Mouse (Mus musculus) intestine, embryonic 16.5 days (tissue): ENCODE results near the gene Fez1. TPM values are rescaled to one million over a fixed set of nuclear protein-coding genes. Genes with fewer than 3 reads are reported as not detected.

Experiments used
- ATAC-seq: fragments of 200-750 bp; cut with Nextera tagmentation; 2 replicates; pipeline ENCODE4 v1.8.0; 2017; ENCODE audit warnings: moderate TSS enrichment, moderate library complexity
- H3K27ac ChIP-seq: fragments of 300-500 bp; sonication (generic); 2 replicates; pipeline ENCODE4 v1.5.1; 2014; ENCODE audit warnings: mild to moderate bottlenecking, low read length
- H3K27me3 ChIP-seq: fragments of 300-500 bp; sonication (generic); replicated peaks from 2 replicates; pipeline ENCODE4 v1.6.1; 2014; ENCODE audit warnings: low read length, control low read depth, mixed read lengths; ENCODE audit not compliant: control insufficient read depth, insufficient read depth
- H3K36me3 ChIP-seq: fragments of 300-500 bp; sonication (generic); 2 replicates; pipeline ENCODE4 v1.6.1; 2014; ENCODE audit warnings: low read length, control low read depth; ENCODE audit not compliant: control insufficient read depth, insufficient read depth
- H3K4me1 ChIP-seq: fragments of 300-500 bp; sonication (generic); 2 replicates; pipeline ENCODE4 v1.6.1; 2014; ENCODE audit warnings: low read length, control low read depth, mixed read lengths; ENCODE audit not compliant: control insufficient read depth, insufficient read depth
- H3K4me2 ChIP-seq: fragments of 300-500 bp; sonication (generic); 2 replicates; pipeline ENCODE4 v1.6.1; 2014; ENCODE audit warnings: low read depth, low read length, control low read depth
- H3K4me3 ChIP-seq: fragments of 300-500 bp; sonication (generic); 2 replicates; pipeline ENCODE4 v1.5.1; 2014; ENCODE audit warnings: mild to moderate bottlenecking, low read length
- H3K9ac ChIP-seq: fragments of 300-500 bp; sonication (generic); 2 replicates; pipeline ENCODE4 v1.6.1; 2014; ENCODE audit warnings: low read depth, low read length
- H3K9me3 ChIP-seq: fragments of 300-500 bp; sonication (generic); 2 replicates; pipeline ENCODE4 v1.6.1; 2016; ENCODE audit warnings: low read length, control low read depth; ENCODE audit not compliant: control insufficient read depth
- WGBS: fragments of 180-500 bp; shearing (Covaris S2); extraction: QIAGEN DNeasy Blood & Tissue Kit; methylation state at CpG from one replicate; pipeline ENCODE4 v1.1.7; 2014; 5-methylcytosine and 5-hydroxymethylcytosine counted together
- polyA plus RNA-seq: library from polyadenylated mRNA; unstranded; fragments of >200 nt; fragmentation: Nextera tagmentation; extraction: Ambion mirVana; gene quantifications from 2 replicates; pipeline ENCODE4 v1.2.1, GENCODE M21; 2015

Fez1 gene
- polyA plus RNA-seq, 1 experiment from 2014 or later, result 14.4 TPM

DNA sequence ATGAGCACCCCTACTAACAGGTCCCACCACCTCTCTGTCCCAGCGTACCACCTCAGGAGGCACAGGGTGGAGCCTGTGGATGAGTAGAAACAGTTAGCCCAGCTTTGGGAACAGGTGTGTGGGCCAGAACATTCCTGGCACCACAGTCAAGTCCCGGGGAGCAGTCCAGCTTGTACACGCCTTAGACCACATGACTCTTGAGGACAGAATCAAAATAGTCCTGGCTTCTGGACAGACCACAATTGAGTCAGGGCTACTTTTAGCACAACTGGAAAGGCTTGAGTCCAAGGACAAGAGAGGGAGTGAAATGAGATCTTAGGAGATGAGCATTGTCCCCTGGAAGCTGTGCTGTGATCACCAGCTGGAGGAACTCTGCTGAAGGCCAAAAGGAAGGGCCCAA, 76.9 kb downstream of the Fez1 start:
- Histone ChIP-seq H3K27ac (no peak overlapping the region), H3K9me3 (no peaks in the 10 kb centered on the region), H3K36me3 (no peaks in the 10 kb centered on the region), H3K27me3 (no peaks in the 10 kb centered on the region), H3K4me3 (no peak overlapping the region), H3K9ac (no peak overlapping the region), H3K4me2 (no peak overlapping the region), H3K4me1 (no peaks in the 10 kb centered on the region)
- ATAC-seq, result no peak
- WGBS, result 92% methylated on average over 3 of the region's 3 CpGs

GRCm38 (mm10) chr9:36900464-36900863, 78.8 kb downstream of the Fez1 start:
- H3K36me3 ChIP-seq, result no peaks in the 10 kb centered on the region
- ATAC-seq, result no peak
- H3K4me1 ChIP-seq, result no peaks in the 10 kb centered on the region
- no peaks in the 10 kb centered on the region for H3K9me3 ChIP-seq
- H3K4me2 ChIP-seq, result no peak overlapping the region
- WGBS, result 86% methylated on average over 4 of the region's 4 CpGs
- no peaks in the 10 kb centered on the region for H3K27me3 ChIP-seq
- no peak overlapping the region for H3K27ac ChIP-seq
- H3K4me3 ChIP-seq, result no peak overlapping the region
- H3K9ac ChIP-seq, result no peak overlapping the region

DNA sequence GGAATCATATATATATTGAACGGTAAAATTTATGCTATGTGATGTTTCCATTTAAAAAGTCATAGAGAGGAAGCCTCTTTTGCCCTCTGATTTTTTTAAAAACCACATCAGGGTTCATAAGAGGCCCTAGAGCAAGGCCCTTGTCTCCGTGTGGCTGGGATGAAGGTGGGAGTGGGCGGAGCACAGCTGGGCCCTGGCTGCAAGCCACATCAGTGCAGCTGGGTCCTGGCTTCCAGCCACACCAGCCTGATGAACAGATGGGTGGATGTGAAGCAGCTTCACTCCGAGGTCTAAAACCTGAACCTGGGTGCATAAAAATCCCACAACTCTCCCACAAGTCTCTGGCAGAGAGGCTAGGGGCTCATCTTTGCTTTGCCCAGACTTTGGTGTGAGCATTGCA, 83.8 kb downstream of the Fez1 start:
- Histone ChIP-seq H3K27me3 (no peaks in the 10 kb centered on the region), H3K27ac (no peak overlapping the region), H3K36me3 (no peaks in the 10 kb centered on the region), H3K9ac (no peak overlapping the region), H3K4me1 (no peaks in the 10 kb centered on the region), H3K9me3 (no peaks in the 10 kb centered on the region), H3K4me2 (no peak overlapping the region), H3K4me3 (no peak overlapping the region)
- WGBS, result 57% methylated on average over 4 of the region's 4 CpGs
- ATAC-seq, result no peak

- no peaks in the 10 kb centered on the region for H3K9me3 ChIP-seq
- H3K9ac ChIP-seq, result no peak overlapping the region
- H3K36me3 ChIP-seq, result no peaks in the 10 kb centered on the region
- ATAC-seq, result peak; percentile 83
- no peak overlapping the region for H3K4me3 ChIP-seq
- no peaks in the 10 kb centered on the region for H3K27me3 ChIP-seq
- H3K4me1 ChIP-seq, result no peaks in the 10 kb centered on the region; the same call in 1 of the 2 replicates
- WGBS, result 9% methylated on average over 6 of the region's 6 CpGs
- H3K27ac ChIP-seq, result peak overlapping the region; percentile 34
- H3K4me2 ChIP-seq, result no peak overlapping the region
Measured at GRCm38 (mm10) chr9:36916362-36916761, 94.7 kb downstream of the Fez1 start.

DNA sequence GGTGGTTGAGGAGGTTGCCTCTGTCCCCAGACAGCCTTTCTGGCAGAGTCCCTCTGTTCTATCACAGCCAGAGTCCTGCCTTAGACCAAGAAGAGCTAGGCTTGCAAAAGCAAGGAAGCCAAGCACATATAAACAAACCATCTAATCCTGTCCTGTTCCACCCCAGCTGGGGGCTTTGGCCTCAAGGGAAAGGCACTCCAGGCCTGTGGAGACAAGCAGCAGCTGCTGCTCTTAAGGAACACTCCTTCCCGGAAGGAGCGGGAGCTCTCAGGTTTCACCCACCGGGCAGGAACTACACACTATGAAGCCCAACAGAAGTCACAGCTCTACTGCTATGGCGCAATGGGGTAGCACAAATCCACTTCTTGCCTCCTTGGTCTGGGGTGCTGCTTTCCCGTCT, 95.3 kb downstream of the Fez1 start:
- peak overlapping the region; percentile 47 for H3K27ac ChIP-seq
- H3K27me3 ChIP-seq, result no peaks in the 10 kb centered on the region
- H3K9me3 ChIP-seq, result no peaks in the 10 kb centered on the region
- no peak overlapping the region for H3K4me3 ChIP-seq
- H3K36me3 ChIP-seq, result no peaks in the 10 kb centered on the region
- H3K9ac ChIP-seq, result no peak overlapping the region
- ATAC-seq, result peak; percentile 83
- no peak overlapping the region for H3K4me2 ChIP-seq
- 37% methylated on average over 5 of the region's 5 CpGs for WGBS
- H3K4me1 ChIP-seq, result no peaks in the 10 kb centered on the region; the same call in 1 of the 2 replicates

GRCm38 (mm10) chr9:36918582-36918981, 96.9 kb downstream of the Fez1 start:
- Histone ChIP-seq H3K4me1 (no peaks in the 10 kb centered on the region; the same call in 1 of the 2 replicates), H3K27me3 (no peaks in the 10 kb centered on the region), H3K4me2 (no peak overlapping the region), H3K36me3 (no peaks in the 10 kb centered on the region), H3K27ac (no peak overlapping the region), H3K4me3 (no peak overlapping the region), H3K9me3 (no peaks in the 10 kb centered on the region), H3K9ac (no peak overlapping the region)
- WGBS, result 49% methylated on average over 3 of the region's 3 CpGs
- ATAC-seq, result no peak

DNA sequence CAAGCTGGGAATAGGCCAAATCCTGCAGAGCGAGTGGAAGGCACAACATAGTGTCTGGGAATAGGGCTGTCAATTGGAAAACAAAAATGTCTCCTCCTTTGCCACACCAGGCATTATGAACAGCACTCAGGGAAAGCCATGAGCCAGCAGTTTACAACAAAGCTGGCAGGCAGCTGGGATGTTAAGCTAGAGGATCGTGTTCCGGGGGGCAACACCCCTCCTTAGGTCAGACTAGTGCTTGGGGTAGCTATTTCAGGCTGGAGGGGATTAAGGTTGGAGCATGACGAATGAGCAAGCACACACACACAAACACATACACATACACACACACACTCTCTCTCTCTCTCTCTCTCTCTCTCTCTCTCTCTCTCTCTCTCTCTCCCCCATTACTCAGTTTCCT, 97.8 kb downstream of the Fez1 start:
- Histone ChIP-seq H3K36me3 (no peaks in the 10 kb centered on the region), H3K9ac (no peak overlapping the region), H3K4me3 (no peak overlapping the region), H3K9me3 (no peaks in the 10 kb centered on the region), H3K4me2 (no peak overlapping the region), H3K27me3 (no peaks in the 10 kb centered on the region), H3K27ac (no peak overlapping the region), H3K4me1 (no peaks in the 10 kb centered on the region; the same call in 1 of the 2 replicates)
- ATAC-seq, result no peak
- 47% methylated on average over 4 of the region's 4 CpGs for WGBS

GRCm38 (mm10) chr9:36921718-36922415, 100.2 kb downstream of the Fez1 start:
- Histone ChIP-seq H3K27ac (no peak overlapping the region), H3K4me1 (no peaks in the 10 kb centered on the region; the same call in 1 of the 2 replicates), H3K4me3 (no peak overlapping the region), H3K36me3 (no peaks in the 10 kb centered on the region), H3K9ac (no peak overlapping the region), H3K27me3 (no peaks in the 10 kb centered on the region), H3K4me2 (no peak overlapping the region), H3K9me3 (no peaks in the 10 kb centered on the region)
- ATAC-seq, result no peak
- WGBS, result 72% methylated on average over 13 of the region's 13 CpGs

DNA sequence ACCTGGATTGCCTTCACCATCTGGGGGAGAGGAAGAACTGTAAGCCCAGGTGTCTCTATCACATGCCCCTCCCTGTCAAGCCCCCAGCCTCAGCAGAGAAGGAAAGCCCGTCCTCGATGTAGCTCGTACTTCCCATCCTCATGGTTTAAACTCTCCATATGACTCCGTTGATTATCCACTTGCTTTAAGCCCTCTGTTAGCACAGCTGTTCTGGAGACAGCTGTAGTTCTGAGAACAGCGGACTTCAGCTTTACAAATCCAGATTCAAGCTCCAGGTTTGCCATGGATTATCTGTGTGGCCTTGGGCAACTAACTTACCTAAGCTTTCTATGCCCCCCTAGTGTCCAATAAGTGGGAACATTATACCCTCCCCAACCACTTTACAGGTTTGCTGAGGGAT, 102.1 kb downstream of the Fez1 start:
- 79% methylated on average over 5 of the region's 5 CpGs for WGBS
- no peaks in the 10 kb centered on the region for H3K4me1 ChIP-seq
- H3K27me3 ChIP-seq, result no peaks in the 10 kb centered on the region
- no peak overlapping the region for H3K4me2 ChIP-seq
- H3K9ac ChIP-seq, result no peak overlapping the region
- no peaks in the 10 kb centered on the region for H3K9me3 ChIP-seq
- no peak overlapping the region for H3K4me3 ChIP-seq
- H3K36me3 ChIP-seq, result no peaks in the 10 kb centered on the region
- ATAC-seq, result no peak
- H3K27ac ChIP-seq, result no peak overlapping the region
